Mouse (Mus musculus) testis, adult 2 months (tissue): ENCODE results near the gene Adamts4. TPM values are rescaled to one million over a fixed set of nuclear protein-coding genes. Genes with fewer than 3 reads are reported as not detected.

Source experiments
- H3K27ac ChIP-seq: fragments of 200-500 bp; 2 replicates; pipeline ENCODE4 v1.5.1; 2012; ENCODE audit warnings: low read depth, low read length; ENCODE audit not compliant: control insufficient read depth, insufficient read depth
- H3K27me3 ChIP-seq: fragments of 200-500 bp; 2 replicates; pipeline ENCODE4 v1.6.1; 2012; ENCODE audit warnings: mild to moderate bottlenecking, low read length, moderate library complexity; ENCODE audit not compliant: control insufficient read depth, insufficient read depth
- H3K36me3 ChIP-seq: fragments of 200-500 bp; 2 replicates; pipeline ENCODE4 v1.6.1; 2012; ENCODE audit warnings: mild to moderate bottlenecking, low read length; ENCODE audit not compliant: control insufficient read depth, insufficient read depth
- H3K4me1 ChIP-seq: fragments of 200-500 bp; 2 replicates; pipeline ENCODE4 v1.6.1; 2012; ENCODE audit warnings: low read length; ENCODE audit not compliant: control insufficient read depth, insufficient read depth
- H3K4me3 ChIP-seq: fragments of 200-500 bp; 2 replicates; pipeline ENCODE4 v1.5.1; 2012; ENCODE audit warnings: low read depth, mild to moderate bottlenecking, low read length, moderate library complexity, mixed read lengths; ENCODE audit not compliant: control insufficient read depth
- CTCF ChIP-seq: fragments of 200-500 bp; IDR thresholded peaks from 2 replicates; pipeline ENCODE4 v1.5.1; 2012; ENCODE audit warnings: low read depth, mild to moderate bottlenecking, inconsistent platforms, low read length, moderate library complexity; ENCODE audit not compliant: control insufficient read depth, insufficient read depth, insufficient replicate concordance
- POLR2A ChIP-seq: fragments of 200-500 bp; IDR thresholded peaks from 2 replicates; pipeline ENCODE4 v1.6.1; 2012; ENCODE audit warnings: low read depth, mild to moderate bottlenecking, inconsistent platforms, low read length, moderate library complexity; ENCODE audit not compliant: control insufficient read depth
- polyA plus RNA-seq: library from polyadenylated mRNA; depleted of rRNA; stranded (reverse); fragments of >200 nt; gene quantifications from 2 replicates; pipeline ENCODE4 v1.2.3, GENCODE M21; 2012; rRNA removed

Adamts4 gene
- 0.52 and 1.0 TPM in 2 replicates for polyA plus RNA-seq

- no peak within 1 kb of the TSS for H3K4me3 ChIP-seq
- H3K27me3 ChIP-seq, result no peaks in the 10 kb centered on the region
- no peaks in the 10 kb centered on the region for H3K36me3 ChIP-seq
- no peak within 1 kb of the TSS for H3K27ac ChIP-seq
- peaks cover 16% of the 10 kb centered on the region for H3K4me1 ChIP-seq
- no peak for TF ChIP-seq POLR2A
- TF ChIP-seq CTCF, result no peak
Observed at GRCm38 (mm10) chr1:171249913-171250600, at the start of gene Adamts4. Gene Adamts4 (plus strand): TSS chr1:171250421.

GRCm38 (mm10) chr1:171200769-171201168 is 49.5 kb upstream of the Adamts4 start:
- Histone ChIP-seq H3K4me3 (no peak overlapping the region), H3K27ac (no peak overlapping the region), H3K36me3 (no peaks in the 10 kb centered on the region), H3K4me1 (peaks cover 4% of the 10 kb centered on the region), H3K27me3 (no peaks in the 10 kb centered on the region; the same call in 1 of the 2 replicates)
- TF ChIP-seq POLR2A (no peak), CTCF (no peak)

GRCm38 (mm10) chr1:171203471-171204248 is 46.6 kb upstream of the Adamts4 start:
- no peaks in the 10 kb centered on the region for H3K36me3 ChIP-seq
- H3K27ac ChIP-seq, result no peak overlapping the region
- H3K27me3 ChIP-seq, result no peaks in the 10 kb centered on the region
- no peak overlapping the region for H3K4me3 ChIP-seq
- no peaks in the 10 kb centered on the region for H3K4me1 ChIP-seq
- no peak for TF ChIP-seq CTCF
- no peak for TF ChIP-seq POLR2A

GRCm38 (mm10) chr1:171204249-171204644 is 46.0 kb upstream of the Adamts4 start:
- no peaks in the 10 kb centered on the region for H3K36me3 ChIP-seq
- H3K4me3 ChIP-seq, result no peak overlapping the region
- no peaks in the 10 kb centered on the region for H3K4me1 ChIP-seq
- H3K27ac ChIP-seq, result no peak overlapping the region
- TF ChIP-seq POLR2A (no peak), CTCF (no peak)
- H3K27me3 ChIP-seq, result no peaks in the 10 kb centered on the region

GRCm38 (mm10) chr1:171205704-171206493 is 44.3 kb upstream of the Adamts4 start:
- H3K27me3 ChIP-seq, result no peaks in the 10 kb centered on the region
- no peak overlapping the region for H3K4me3 ChIP-seq
- H3K4me1 ChIP-seq, result no peaks in the 10 kb centered on the region
- H3K36me3 ChIP-seq, result no peaks in the 10 kb centered on the region
- no peak for TF ChIP-seq POLR2A
- no peak for TF ChIP-seq CTCF
- no peak overlapping the region for H3K27ac ChIP-seq

GRCm38 (mm10) chr1:171209409-171209808 is 40.8 kb upstream of the Adamts4 start:
- H3K4me3 ChIP-seq, result no peak overlapping the region
- H3K27ac ChIP-seq, result no peak overlapping the region
- TF ChIP-seq POLR2A (no peak), CTCF (no peak)
- no peaks in the 10 kb centered on the region for H3K27me3 ChIP-seq
- H3K4me1 ChIP-seq, result no peaks in the 10 kb centered on the region
- H3K36me3 ChIP-seq, result no peaks in the 10 kb centered on the region

- no peak overlapping the region for H3K27ac ChIP-seq
- no peaks in the 10 kb centered on the region for H3K4me1 ChIP-seq
- no peaks in the 10 kb centered on the region for H3K36me3 ChIP-seq
- TF ChIP-seq CTCF (no peak), POLR2A (no peak)
- no peaks in the 10 kb centered on the region for H3K27me3 ChIP-seq
- H3K4me3 ChIP-seq, result no peak overlapping the region
Observed at GRCm38 (mm10) chr1:171212854-171213253, 37.4 kb upstream of the Adamts4 start.
